Mouse (Mus musculus) ES-E14 (cell line): Measurements from ENCODE around the gene Cbs. TPM values are rescaled to one million over a fixed set of nuclear protein-coding genes. Genes with fewer than 3 reads are reported as not detected.
A peak's percentile ranks its signal among the peaks of the same experiment; 100 is the strongest.

ENCODE experiments used
- DNase-seq: peaks from one replicate; pipeline ENCODE4 v3.0.0-alpha.2; 2013; ENCODE audit warnings: low read depth, low spot score
- H3K27ac ChIP-seq: 2 replicates; pipeline ENCODE4 v1.5.1; 2012; ENCODE audit warnings: low read depth, mild to moderate bottlenecking, low read length, moderate library complexity, mixed read lengths; ENCODE audit not compliant: poor library complexity, insufficient read depth, severe bottlenecking
- H3K36me3 ChIP-seq: 2 replicates; pipeline ENCODE4 v1.6.1; 2012; ENCODE audit warnings: mild to moderate bottlenecking, low read length, moderate library complexity, mixed read lengths; ENCODE audit not compliant: control insufficient read depth, poor library complexity, insufficient read depth, severe bottlenecking
- H3K4me1 ChIP-seq, 2 experiments: fragments of 150-350 bp in 1 of 2; sonication (generic) in 1 of 2; 2 replicates each; pipeline ENCODE4 v1.6.1; 2012; ENCODE audit warnings: low read length in 2 of 2, mild to moderate bottlenecking in 1 of 2, mixed read lengths in 1 of 2; ENCODE audit not compliant: control insufficient read depth in 2 of 2, insufficient read depth in 2 of 2, poor library complexity in 1 of 2
- H3K4me3 ChIP-seq, 2 experiments: fragments of 150-350 bp in 1 of 2; sonication (generic) in 1 of 2; 2 replicates each; pipeline ENCODE4 v1.5.1; 2012; ENCODE audit warnings: low read length in 2 of 2, low read depth in 1 of 2, mild to moderate bottlenecking in 1 of 2, mixed read lengths in 1 of 2; ENCODE audit not compliant: insufficient read depth in 1 of 2, poor library complexity in 1 of 2, severe bottlenecking in 1 of 2
- H3K9ac ChIP-seq: 2 replicates; pipeline ENCODE4 v1.6.1; 2012; ENCODE audit warnings: low read depth, mild to moderate bottlenecking, low read length, mixed read lengths; ENCODE audit not compliant: poor library complexity, insufficient read depth, severe bottlenecking
- H3K9me3 ChIP-seq: fragments of 150-350 bp; sonication (generic); 2 replicates; pipeline ENCODE4 v1.6.1; 2012; ENCODE audit warnings: low read depth, mild to moderate bottlenecking, low read length; ENCODE audit not compliant: control insufficient read depth, insufficient read depth
- CHD2 ChIP-seq: IDR thresholded peaks from 2 replicates; pipeline ENCODE4 v1.6.1; 2014; ENCODE audit warnings: mild to moderate bottlenecking, low read depth, low read length, inconsistent platforms
- HCFC1 ChIP-seq: IDR thresholded peaks from 2 replicates; pipeline ENCODE4 v1.6.1; 2012; ENCODE audit warnings: low read length, inconsistent platforms, borderline replicate concordance; ENCODE audit not compliant: insufficient read depth
- MAFK ChIP-seq: IDR thresholded peaks from 2 replicates; pipeline ENCODE4 v1.6.1; 2014; ENCODE audit warnings: mild to moderate bottlenecking, low read depth, low read length, inconsistent platforms; ENCODE audit not compliant: insufficient read depth
- ZC3H11A ChIP-seq: IDR thresholded peaks from 2 replicates; pipeline ENCODE4 v1.6.1; 2012; ENCODE audit warnings: low read depth, mild to moderate bottlenecking, inconsistent platforms, low read length, borderline replicate concordance
- ZNF384 ChIP-seq: IDR thresholded peaks from 2 replicates; pipeline ENCODE4 v1.6.1; 2012; ENCODE audit warnings: low read depth, low read length, inconsistent platforms
- in situ Hi-C, 2 experiments: fragments of 600-800 bp; cut with MboI; formaldehyde crosslinking; loops; one replicate each; pipeline ENCODE4 v1.15.1; 2025; ENCODE audit warnings: low sequenced_read_pairs in 2 of 2, inconsistent platforms in 1 of 2; ENCODE audit not compliant: unreplicated experiment in 2 of 2
- total RNA-seq: library from RNA; depleted of rRNA; stranded (reverse); fragments of 300-350 nt; gene quantifications from 2 replicates; pipeline ENCODE4 v1.2.3, GENCODE M21; 2012

Cbs gene
- total RNA-seq, 1 experiment: 8.6 TPM

DNA sequence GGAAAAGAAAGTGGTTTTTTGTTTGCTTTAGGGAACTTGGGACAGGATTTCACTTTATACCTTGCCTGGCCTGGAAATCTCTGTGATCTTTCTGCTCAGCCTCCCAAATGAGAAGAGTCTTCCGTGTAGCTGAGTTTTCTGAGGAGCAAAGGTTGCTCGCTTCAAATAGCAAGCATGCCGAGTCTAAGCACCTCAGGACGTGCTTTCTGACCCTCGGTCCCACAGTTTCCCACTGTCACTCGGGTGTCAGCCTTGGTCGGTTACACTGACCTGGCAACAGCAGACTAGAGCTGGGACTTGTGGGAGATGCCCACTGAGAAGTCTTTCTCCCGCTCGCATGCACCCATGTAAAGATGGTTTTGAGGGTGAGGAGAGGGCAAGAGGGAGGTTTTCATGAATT, 39.1 kb downstream of the Cbs start:
- H3K4me3 ChIP-seq: no peak overlapping the region
- no peak for DNase-seq
- TF ChIP-seq ZC3H11A (no peak), ZNF384 (no peak), CHD2 (no peak), MAFK (no peak)
- H3K27ac ChIP-seq: no peak overlapping the region
- H3K36me3 ChIP-seq: peaks cover 15% of the 10 kb centered on the region
- in situ Hi-C loops: no loop called here
- no peaks in the 10 kb centered on the region for H3K4me1 ChIP-seq
- H3K9ac ChIP-seq: no peak overlapping the region
- no peaks in the 10 kb centered on the region for H3K9me3 ChIP-seq

GRCm38 (mm10) chr17:31595077-31595476, 42.0 kb downstream of the Cbs start:
- Histone ChIP-seq H3K36me3 (peaks cover 26% of the 10 kb centered on the region; the same call in 1 of the 2 replicates), H3K4me3 (no peak overlapping the region)
- in situ Hi-C loops: no loop called here

DNA sequence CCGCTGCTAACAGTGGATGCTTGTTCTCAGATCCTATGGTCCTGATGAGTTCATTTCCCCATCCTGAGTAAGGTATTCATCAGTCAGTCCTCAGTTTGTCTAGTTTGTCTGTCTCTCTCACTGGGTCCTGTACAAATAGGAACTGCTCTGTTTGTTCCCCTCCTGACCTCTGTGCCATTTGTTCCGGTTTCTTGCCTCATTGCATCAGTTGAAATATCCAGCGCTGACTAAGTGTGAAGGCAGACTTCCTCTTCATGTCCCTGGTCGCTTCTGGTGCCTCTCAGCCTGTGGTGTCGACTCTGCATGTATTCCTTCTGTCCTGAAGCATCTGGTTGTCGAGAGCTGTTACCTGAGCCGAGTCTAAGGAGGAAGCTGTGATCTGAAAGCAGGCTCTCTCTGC, 42.4 kb downstream of the Cbs start:
- DNase-seq: no peak
- H3K4me1 ChIP-seq: peaks cover 6% of the 10 kb centered on the region in 2 experiments; a peak in 2 of 4 replicates
- TF ChIP-seq MAFK (no peak), ZNF384 (no peak), ZC3H11A (no peak), HCFC1 (no peak), CHD2 (no peak)
- no peak overlapping the region for H3K27ac ChIP-seq
- in situ Hi-C loops: no loop called here
- H3K9ac ChIP-seq: no peak overlapping the region
- no peaks in the 10 kb centered on the region for H3K9me3 ChIP-seq
- H3K36me3 ChIP-seq: peaks cover 24% of the 10 kb centered on the region; the same call in 1 of the 2 replicates
- H3K4me3 ChIP-seq: no peak overlapping the region

More at GRCm38 (mm10) chr17:31595077-31595476, 42.0 kb downstream of the Cbs start:
- H3K9me3 ChIP-seq: no peaks in the 10 kb centered on the region
- TF ChIP-seq CHD2 (no peak), ZNF384 (no peak), MAFK (no peak), ZC3H11A (no peak), HCFC1 (no peak)
- H3K4me1 ChIP-seq: peaks cover 4 to 6% of the 10 kb centered on the region in 2 experiments; a peak in 1 of 4 replicates
- H3K9ac ChIP-seq: no peak overlapping the region
- DNase-seq: no peak
- no peak overlapping the region for H3K27ac ChIP-seq

DNA sequence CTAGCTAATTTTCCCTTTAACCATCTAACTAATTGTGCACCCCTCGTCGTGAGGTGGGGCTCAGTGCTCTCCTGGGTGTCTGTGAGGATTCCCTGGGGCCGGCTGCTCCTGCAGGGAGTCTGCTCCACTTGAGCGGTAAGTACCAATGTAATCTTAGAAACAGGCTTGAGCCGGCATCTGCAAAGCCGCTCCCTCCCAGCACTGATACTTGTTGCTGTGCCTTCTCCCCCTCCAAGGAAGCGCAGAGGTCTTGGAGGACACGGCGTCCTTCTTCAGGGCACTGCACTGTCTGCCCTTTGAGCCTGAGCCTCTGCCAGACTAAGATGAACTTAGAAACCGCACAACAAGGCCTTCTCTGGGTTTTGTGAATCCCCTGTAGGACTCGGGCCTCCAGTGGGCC, 46.2 kb downstream of the Cbs start:
- Histone ChIP-seq H3K36me3 (peaks cover 20% of the 10 kb centered on the region; the same call in 1 of the 2 replicates), H3K9ac (peak overlapping the region; percentile 1; the same call in 1 of the 2 replicates)

GRCm38 (mm10) chr17:31588726-31589125, 48.3 kb downstream of the Cbs start:
- peaks cover 19% of the 10 kb centered on the region; the same call in 1 of the 2 replicates for H3K36me3 ChIP-seq
- in situ Hi-C loops: no loop called here
- TF ChIP-seq HCFC1: no peak

More for the DNA sequence above, 46.2 kb downstream of the Cbs start:
- Histone ChIP-seq H3K4me1 (peaks cover 12 to 23% of the 10 kb centered on the region in 2 experiments; a peak in 2 of 4 replicates), H3K9me3 (no peaks in the 10 kb centered on the region), H3K4me3 (no peak overlapping the region), H3K27ac (peak overlapping the region; percentile 24; the same call in 1 of the 2 replicates)
- in situ Hi-C loops: no loop called here
- no peak for TF ChIP-seq ZC3H11A
- TF ChIP-seq HCFC1: no peak
- no peak for TF ChIP-seq CHD2
- no peak for TF ChIP-seq ZNF384
- TF ChIP-seq MAFK: no peak
- no peak for DNase-seq

More at GRCm38 (mm10) chr17:31588726-31589125, 48.3 kb downstream of the Cbs start:
- no peak overlapping the region for H3K9ac ChIP-seq
- no peak overlapping the region for H3K4me3 ChIP-seq
- H3K9me3 ChIP-seq: no peaks in the 10 kb centered on the region
- no peak overlapping the region; the same call in 1 of the 2 replicates for H3K27ac ChIP-seq
- no peak for DNase-seq
- H3K4me1 ChIP-seq: peaks cover 12 to 27% of the 10 kb centered on the region in 2 experiments; a peak in 2 of 4 replicates
